Mouse (Mus musculus) erythroblast, adult 5-6 weeks (primary cell): ENCODE data around the gene Rpusd2. TPM values are rescaled to one million over a fixed set of nuclear protein-coding genes. Genes with fewer than 3 reads are reported as not detected.
A peak's percentile ranks its signal among the peaks of the same experiment; 100 is the strongest.

Experiments
- ATAC-seq: replicated peaks from 2 replicates; pipeline ENCODE4 v1.8.0; 2016; ENCODE audit warnings: moderate number of reproducible peaks, mild to moderate bottlenecking, moderate TSS enrichment, inconsistent platforms; ENCODE audit not compliant: poor library complexity, low FRiP score, severe bottlenecking
- total RNA-seq, 2 experiments: library from RNA; stranded (forward) in 1 of 2; stranded (reverse) in 1 of 2; fragments of 150-400 nt in 1 of 2; fragments of 200-764, 138-1000 nt in 1 of 2; gene quantifications; 2 replicates each; pipeline versions ENCODE4 v1.2.3 to v1.2.4; 2015 to 2017; ENCODE audit warnings: low replicate concordance in 2 of 2

The Rpusd2 gene
- total RNA-seq, 2 experiments from 2014 or later = 2.3 to 2.9 TPM

- ATAC-seq = no peak
These were observed 7.6 kb upstream of the Rpusd2 start for GRCm38 (mm10) chr2:119026951-119027350.

DNA sequence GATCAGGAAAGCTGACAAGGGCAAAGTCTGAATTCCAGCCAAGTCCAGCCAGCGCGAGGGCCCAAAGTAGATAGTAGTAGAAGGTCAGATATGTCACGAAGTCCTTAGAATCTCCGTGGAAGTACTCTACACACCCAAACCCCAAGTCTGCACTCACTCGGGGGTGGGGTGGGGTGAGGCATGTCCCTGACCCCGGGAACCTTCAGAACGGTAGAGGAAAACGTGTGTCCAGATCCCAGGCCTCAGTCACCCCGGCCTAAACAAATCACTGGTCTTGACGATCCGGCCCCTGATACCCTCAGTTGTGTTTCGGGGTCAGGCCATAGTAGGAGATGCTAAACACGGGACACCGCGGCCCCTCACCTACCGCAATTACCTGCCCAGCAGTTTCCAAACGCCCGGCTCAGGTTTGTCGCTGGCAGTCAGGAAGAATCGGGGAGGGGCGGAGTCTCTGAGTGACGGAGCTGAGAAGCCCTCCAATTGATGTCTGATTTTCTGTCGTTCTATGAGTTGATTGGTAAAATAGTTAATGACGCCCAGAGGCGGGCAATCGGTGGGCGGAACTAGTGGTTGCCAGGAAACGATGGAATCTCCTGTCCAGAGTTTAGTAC lies 5.5 kb upstream of the Rpusd2 start, which contains the start of gene Ccdc32:
Gene Ccdc32 (minus strand): TSS at position 453 of the 611 bp plus-strand sequence.
- peak; percentile 94 for ATAC-seq

DNA sequence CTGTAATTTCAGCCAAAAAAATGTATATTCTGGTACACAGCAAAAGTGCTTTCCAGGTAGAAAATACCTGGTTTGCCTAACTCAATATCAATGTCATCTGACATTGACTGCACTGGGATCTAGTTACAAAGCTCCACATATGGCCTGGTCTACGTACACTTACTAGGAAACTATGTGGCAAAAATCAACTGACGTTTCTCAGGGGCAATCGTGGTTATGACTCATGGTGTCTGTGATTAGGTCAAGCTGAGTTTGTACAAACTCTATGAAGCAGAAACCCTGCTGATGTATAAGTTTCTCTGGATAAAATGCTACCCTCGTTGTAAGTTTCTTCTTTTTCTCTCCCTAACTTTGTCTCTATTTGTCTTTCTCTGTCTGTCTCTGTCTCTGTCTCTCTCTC lies 2.4 kb upstream of the Rpusd2 start:
- no peak for ATAC-seq

DNA sequence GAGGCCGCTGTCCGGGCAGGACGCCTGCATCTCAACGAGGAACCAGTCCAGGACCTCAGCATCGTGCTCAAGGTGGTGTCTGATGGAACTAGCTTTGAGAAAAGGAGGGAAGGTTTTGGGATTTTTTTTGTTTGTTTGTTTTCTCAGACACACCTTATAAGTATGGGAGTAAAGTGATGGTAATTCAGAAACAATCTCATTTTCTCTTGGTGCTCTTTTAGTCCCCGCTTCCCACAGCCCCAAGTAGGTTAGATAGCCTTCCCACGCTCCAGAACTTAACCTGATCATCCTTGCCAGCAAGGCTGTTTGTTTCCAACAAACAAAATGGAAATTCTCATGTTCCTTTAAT lies 781 bp downstream of the Rpusd2 start:
- ATAC-seq = no peak

- ATAC-seq = peak; percentile 69
These were observed 6.3 kb downstream of the Rpusd2 start for GRCm38 (mm10) chr2:119040882-119041281.

DNA sequence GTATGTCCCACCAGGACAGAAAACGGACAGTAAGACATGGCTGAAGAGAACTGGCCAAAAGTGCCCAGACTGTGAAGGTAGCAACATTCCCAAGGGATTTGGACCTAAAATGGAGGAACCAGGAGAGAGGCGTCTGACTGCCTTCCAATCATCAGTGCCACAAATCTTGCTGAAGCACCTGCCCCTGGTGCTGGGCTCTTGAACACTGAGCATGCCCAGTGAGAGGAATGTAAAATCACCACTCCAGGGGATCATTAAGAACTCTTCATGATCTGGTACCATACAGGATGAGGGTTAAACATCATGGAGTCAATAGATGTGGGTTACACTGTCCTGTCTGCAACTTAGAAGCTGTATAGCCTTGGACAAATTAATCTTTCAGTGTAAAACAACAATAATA lies 10.6 kb downstream of the Rpusd2 start:
- no peak for ATAC-seq

DNA sequence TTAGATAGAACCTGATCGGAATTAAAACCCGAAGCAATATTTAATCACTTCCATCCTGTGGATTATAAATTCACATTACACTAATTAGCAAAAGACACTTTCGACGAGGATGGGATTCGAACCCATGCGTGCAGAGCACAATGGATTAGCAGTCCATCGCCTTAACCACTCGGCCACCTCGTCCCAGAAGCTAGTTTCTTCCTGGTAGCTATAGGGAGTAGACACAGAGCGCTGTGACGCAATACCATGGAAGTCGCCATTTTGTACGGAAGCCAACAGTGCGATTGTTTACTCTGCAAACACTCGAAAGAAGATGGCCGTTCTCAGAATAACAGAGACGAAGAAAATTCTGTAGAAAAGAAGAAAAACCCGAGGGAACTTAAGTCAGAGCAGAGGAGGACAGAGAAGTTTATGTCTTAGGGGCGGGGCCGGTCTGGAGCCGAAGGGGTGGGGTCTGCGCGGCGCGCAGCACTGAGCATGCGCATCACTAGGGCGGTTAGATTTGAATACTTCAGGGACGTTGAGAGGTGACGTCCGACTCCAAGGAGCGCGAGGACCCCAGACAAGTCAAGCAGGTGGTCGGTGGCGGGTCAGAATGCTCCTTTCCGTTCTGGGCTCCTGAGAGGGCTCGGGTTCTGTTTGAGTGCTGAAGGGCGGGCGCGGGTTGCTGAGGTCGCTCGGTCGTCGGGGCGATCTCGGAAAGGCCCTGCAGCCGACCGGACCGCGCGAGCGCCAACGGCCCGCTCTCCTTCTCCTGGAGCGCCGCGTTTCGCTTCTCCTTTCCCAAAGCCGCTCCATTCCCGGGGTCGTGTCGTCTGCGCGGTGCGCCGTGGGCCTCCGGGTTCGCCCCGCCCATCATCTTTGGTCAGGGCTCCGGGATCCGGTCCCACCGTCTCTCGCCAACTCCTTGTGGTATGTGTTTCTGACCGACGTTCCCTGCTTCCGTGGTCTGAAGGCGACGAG lies 12.3 kb downstream of the Rpusd2 start, which contains the start of gene Knl1:
Gene Knl1 (plus strand): TSS at position 471 of the 963 bp plus-strand sequence.
- peak; percentile 90 for ATAC-seq

DNA sequence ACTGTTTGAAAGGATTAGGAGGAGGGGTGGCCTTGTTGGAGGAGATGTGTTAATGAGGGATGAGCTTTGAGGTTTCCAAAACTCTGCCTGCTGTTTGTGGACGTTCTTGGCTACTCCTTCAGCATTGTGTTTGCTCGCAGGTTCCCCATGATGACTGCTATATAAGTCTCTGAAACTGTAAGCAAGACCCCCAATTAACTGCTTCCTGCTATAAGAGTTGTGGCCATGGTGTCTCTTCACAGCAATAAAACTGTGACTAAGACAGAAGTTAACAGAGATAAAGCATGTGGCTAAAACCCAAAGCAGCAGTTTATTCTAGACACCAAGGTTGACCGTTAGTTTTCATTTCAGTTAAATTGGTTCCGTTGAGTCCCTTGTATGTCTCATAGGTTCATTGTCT lies 13.3 kb downstream of the Rpusd2 start:
- 0 out of 2 replicates have a peak, but pooled peaks have one; percentile 8 for ATAC-seq

DNA sequence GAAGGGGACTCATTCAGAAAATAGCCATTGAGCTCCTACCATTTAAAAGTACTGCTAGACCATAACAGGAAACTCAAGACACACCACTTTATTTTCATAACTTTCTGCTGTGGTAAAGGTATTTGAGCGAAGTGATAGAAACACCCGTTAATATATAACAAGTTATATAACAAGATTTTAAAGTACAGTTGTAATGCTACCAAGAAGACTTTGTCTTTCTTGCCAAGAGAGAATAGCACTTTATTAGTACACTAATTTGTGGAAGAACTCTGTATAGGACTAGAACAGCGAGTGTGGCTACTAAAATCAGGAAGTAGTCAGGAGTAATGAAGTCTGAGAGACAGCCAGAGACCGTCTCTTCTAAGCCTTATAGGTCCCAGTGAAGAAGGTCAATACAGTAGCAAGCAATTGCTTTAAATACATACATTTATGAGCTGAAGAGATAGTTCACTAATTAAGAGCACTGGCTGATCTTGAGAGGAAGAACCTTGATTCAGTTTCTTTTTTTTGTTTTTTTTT lies 15.6 kb downstream of the Rpusd2 start:
- ATAC-seq = no peak

DNA sequence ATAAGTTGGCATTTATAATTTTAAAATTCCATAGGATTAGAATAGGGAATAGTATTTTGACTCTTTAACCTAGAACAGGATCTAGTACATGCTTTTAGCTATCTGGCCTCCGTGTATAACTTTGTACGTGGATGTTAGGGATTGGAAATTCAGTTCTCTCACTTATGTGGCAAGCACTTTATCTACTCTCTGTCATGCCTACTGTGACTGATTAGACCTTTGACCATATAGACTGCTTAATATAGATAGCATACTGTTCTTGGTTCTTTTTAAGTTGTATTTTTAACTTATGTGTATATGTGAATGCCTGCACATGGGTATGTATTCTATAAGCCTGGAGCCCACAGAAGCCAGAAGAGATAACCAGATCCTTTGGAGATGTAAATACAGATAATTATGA lies 25.5 kb downstream of the Rpusd2 start:
- ATAC-seq = no peak

DNA sequence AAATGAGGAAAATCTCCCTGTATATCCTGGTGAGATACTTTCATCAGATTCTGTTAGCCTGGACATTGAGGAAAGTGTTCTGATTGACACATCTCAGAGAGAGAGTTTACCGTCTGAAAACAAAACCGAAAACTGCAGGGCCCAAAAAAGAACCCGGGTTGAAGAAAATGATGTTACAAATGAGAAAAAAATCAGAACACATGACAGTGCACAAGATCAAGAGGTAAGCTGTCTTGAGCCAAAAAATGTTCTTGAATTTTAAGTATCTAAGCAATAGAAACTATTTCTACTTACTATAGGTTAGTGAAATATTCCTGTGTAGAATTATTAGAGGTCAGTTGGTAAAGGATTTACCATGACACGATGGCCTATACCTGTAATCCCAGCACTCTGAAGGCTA lies 37.8 kb downstream of the Rpusd2 start:
- no peak for ATAC-seq

DNA sequence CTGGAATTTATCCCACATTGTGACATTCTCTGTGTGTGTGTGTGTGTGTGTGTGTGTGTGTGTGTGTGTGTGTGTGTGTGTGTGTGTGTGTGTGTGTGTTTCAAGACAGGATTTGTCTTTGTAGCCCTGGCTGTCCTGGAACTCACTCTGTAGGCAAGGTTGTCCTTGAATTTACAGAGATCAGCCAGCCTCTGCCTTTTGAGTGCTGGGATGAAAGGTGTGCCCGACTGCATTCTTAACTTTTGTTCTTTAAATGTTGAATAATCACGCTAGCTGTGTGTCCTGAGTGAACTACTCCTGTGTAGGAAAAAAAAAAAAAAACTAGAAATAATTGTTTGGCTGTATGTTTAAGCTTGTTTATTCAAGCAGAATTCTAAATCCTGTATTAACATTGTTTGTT lies 51.6 kb downstream of the Rpusd2 start:
- no peak for ATAC-seq

Other genes starting within 250 kb of the Rpusd2 start
- 16.5 and 19.8 TPM in 2 replicates for gene Knstrn, start 220.8 kb upstream of the Rpusd2 start, total RNA-seq (2015; ENCODE audit: low replicate concordance)
- gene Knstrn, start 220.8 kb upstream of the Rpusd2 start, total RNA-seq (2017; ENCODE audit: low replicate concordance) = 51.9 and 67.3 TPM in 2 replicates
- 1.9 and 8.1 TPM in 2 replicates for gene Ivd, start 172.8 kb upstream of the Rpusd2 start, total RNA-seq (2015; ENCODE audit: low replicate concordance)
- 4.2 and 4.8 TPM in 2 replicates for gene Ivd, start 172.8 kb upstream of the Rpusd2 start, total RNA-seq (2017; ENCODE audit: low replicate concordance)
- gene Bahd1, start 134.4 kb upstream of the Rpusd2 start, total RNA-seq (2015; ENCODE audit: low replicate concordance) = 1.3 and 2.3 TPM in 2 replicates
- 3.2 and 4.3 TPM in 2 replicates for gene Bahd1, start 134.4 kb upstream of the Rpusd2 start, total RNA-seq (2017; ENCODE audit: low replicate concordance)
- gene Chst14, start 108.3 kb upstream of the Rpusd2 start, total RNA-seq (2015; ENCODE audit: low replicate concordance) = 1.5 and 2.7 TPM in 2 replicates
- 0.43 TPM in 1 of 2 replicates, not detected in the other for gene Chst14, start 108.3 kb upstream of the Rpusd2 start, total RNA-seq (2017; ENCODE audit: low replicate concordance)
- 1.9 and 8.8 TPM in 2 replicates for gene Ccdc32, start 5.4 kb upstream of the Rpusd2 start, total RNA-seq (2015; ENCODE audit: low replicate concordance)
- gene Ccdc32, start 5.4 kb upstream of the Rpusd2 start, total RNA-seq (2017; ENCODE audit: low replicate concordance) = 4.9 and 7.5 TPM in 2 replicates
- gene Knl1, start 12.3 kb downstream of the Rpusd2 start, total RNA-seq (2015; ENCODE audit: low replicate concordance) = 25.9 and 29.8 TPM in 2 replicates
- gene Knl1, start 12.3 kb downstream of the Rpusd2 start, total RNA-seq (2017; ENCODE audit: low replicate concordance) = 47.8 and 56.3 TPM in 2 replicates
- gene Rad51, start 78.0 kb downstream of the Rpusd2 start, total RNA-seq (2015; ENCODE audit: low replicate concordance) = 16.1 and 18.8 TPM in 2 replicates
- 14.1 and 29.6 TPM in 2 replicates for gene Rad51, start 78.0 kb downstream of the Rpusd2 start, total RNA-seq (2017; ENCODE audit: low replicate concordance)
- 17.8 and 21.7 TPM in 2 replicates for gene Rmdn3, start 122.2 kb downstream of the Rpusd2 start, total RNA-seq (2015; ENCODE audit: low replicate concordance)
- 27.9 and 33.2 TPM in 2 replicates for gene Rmdn3, start 122.2 kb downstream of the Rpusd2 start, total RNA-seq (2017; ENCODE audit: low replicate concordance)
- not detected in 2 replicates for gene Gchfr, start 133.0 kb downstream of the Rpusd2 start, total RNA-seq (2015; ENCODE audit: low replicate concordance)
- 1.5 TPM in 1 of 2 replicates, not detected in the other for gene Gchfr, start 133.0 kb downstream of the Rpusd2 start, total RNA-seq (2017; ENCODE audit: low replicate concordance)
- gene Gm14137, start 139.7 kb downstream of the Rpusd2 start, total RNA-seq (2015; ENCODE audit: low replicate concordance) = not detected in 2 replicates
- gene Gm14137, start 139.7 kb downstream of the Rpusd2 start, total RNA-seq (2017; ENCODE audit: low replicate concordance) = not detected in 2 replicates
- 0.58 and 4.2 TPM in 2 replicates for gene Zfyve19, start 173.8 kb downstream of the Rpusd2 start, total RNA-seq (2015; ENCODE audit: low replicate concordance)
- gene Zfyve19, start 173.8 kb downstream of the Rpusd2 start, total RNA-seq (2017; ENCODE audit: low replicate concordance) = 11.3 and 12.6 TPM in 2 replicates
- 3.8 and 22.3 TPM in 2 replicates for gene Dnajc17, start 174.0 kb downstream of the Rpusd2 start, total RNA-seq (2015; ENCODE audit: low replicate concordance)
- gene Dnajc17, start 174.0 kb downstream of the Rpusd2 start, total RNA-seq (2017; ENCODE audit: low replicate concordance) = 4.5 and 12.4 TPM in 2 replicates
- gene Ppp1r14d, start 195.1 kb downstream of the Rpusd2 start, total RNA-seq (2015; ENCODE audit: low replicate concordance) = not detected in 2 replicates
- gene Ppp1r14d, start 195.1 kb downstream of the Rpusd2 start, total RNA-seq (2017; ENCODE audit: low replicate concordance) = not detected in 2 replicates
- not detected in 2 replicates for gene Spint1, start 202.6 kb downstream of the Rpusd2 start, total RNA-seq (2015; ENCODE audit: low replicate concordance)
- gene Spint1, start 202.6 kb downstream of the Rpusd2 start, total RNA-seq (2017; ENCODE audit: low replicate concordance) = not detected in 2 replicates
- gene Rhov, start 236.5 kb downstream of the Rpusd2 start, total RNA-seq (2015; ENCODE audit: low replicate concordance) = not detected in 2 replicates
- not detected in 2 replicates for gene Rhov, start 236.5 kb downstream of the Rpusd2 start, total RNA-seq (2017; ENCODE audit: low replicate concordance)